Comparison of ENCODE assay signal across 14 mouse cellular contexts in the genomic region with DNA sequence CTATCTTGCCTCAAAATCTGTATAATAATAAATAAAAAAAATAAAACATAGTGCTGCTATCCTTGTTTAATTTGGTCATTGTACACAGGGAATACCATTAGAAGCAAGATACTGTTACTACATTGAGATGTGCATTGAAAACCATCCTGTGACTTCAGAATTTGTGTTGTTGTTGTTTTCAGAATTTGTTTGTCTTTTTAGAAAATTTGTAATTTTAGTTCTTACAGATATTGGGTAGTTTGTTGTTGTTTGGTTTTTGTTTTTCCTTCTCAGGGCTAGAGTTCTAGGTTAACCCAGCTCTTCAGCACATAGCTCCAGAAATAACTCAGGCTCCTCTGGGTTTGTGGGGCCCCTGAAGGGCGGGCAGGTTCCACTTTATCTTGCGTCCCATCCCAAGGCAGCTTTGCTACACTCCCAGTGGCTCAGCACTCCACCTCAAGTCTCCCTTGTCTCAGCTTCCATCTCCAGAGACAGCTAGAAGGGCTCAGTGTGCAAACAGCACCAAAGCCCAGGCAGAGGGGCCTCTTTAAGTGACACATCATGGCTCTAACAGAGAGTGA. TPM values are rescaled to one million over a fixed set of nuclear protein-coding genes. Genes with fewer than 3 reads are reported as not detected.
A peak's percentile ranks its signal among the peaks of the same experiment; 100 is the strongest.
DNase-seq lines count a peak whose midpoint lies in the region; ATAC-seq and TF ChIP-seq lines count a peak whose summit lies in the region.
"Had no signal": no experiment of that assay in that cellular context is flagged by ENCODE, and none has a peak within 500 bp of the region (broad histone marks: within the 10 kb centered on the region; RNA-seq: fewer than 3 reads in every experiment).

No protein-coding gene starts in this region.

- H3K36me3 ChIP-seq in heart, embryonic 10.5 days, result 0 out of 2 replicates have a peak, but pooled peaks cover 3% of the 10 kb centered on the region
- peaks cover 4% of the 10 kb centered on the region; the same call in 1 of the 2 replicates for H3K36me3 ChIP-seq in stomach, embryonic 14.5 days (ENCODE audit: control insufficient read depth, insufficient read depth, low read length)
- peaks cover 7% of the 10 kb centered on the region; the same call in 1 of the 2 replicates for H3K36me3 ChIP-seq in stomach, postnatal 0 days (ENCODE audit: control insufficient read depth, insufficient read depth, low read length)
- H3K36me3 ChIP-seq in limb, embryonic 10.5 days, result peaks cover 13% of the 10 kb centered on the region

- peak overlapping the region; percentile 78 for H3K27ac ChIP-seq in heart, embryonic 10.5 days
- no peak overlapping the region for H3K27ac ChIP-seq in stomach, embryonic 14.5 days (ENCODE audit: low read length)
- H3K27ac ChIP-seq in stomach, postnatal 0 days (replicated peaks), result no peak overlapping the region
- H3K27ac ChIP-seq in limb, embryonic 10.5 days, result peak overlapping the region; percentile 77
- H3K27ac ChIP-seq: hindbrain, embryonic 14.5 days had no signal

- DNase-seq in heart, embryonic 10.5 days (ENCODE audit: low spot score), result peak; percentile 80
- no peak for DNase-seq in heart, adult 18-20 months
- no peak for DNase-seq in stomach, postnatal 0 days (ENCODE audit: low spot score)
- no peak for DNase-seq in limb, embryonic 10.5 days (ENCODE audit: low spot score)
- peak; percentile 73 to 79 for DNase-seq in spleen, postnatal 4 days (ENCODE audit: low spot score in 2 of 2)
- DNase-seq in retina, postnatal 1 day, result no peak
- DNase-seq in left cerebral cortex, adult 9 months (ENCODE audit: low spot score in 2 of 2), result no peak
- DNase-seq: adrenal gland, adult 2 months; cerebellum, adult 11-12 months; kidney, postnatal 25 days had no signal

- H3K4me2 ChIP-seq in stomach, embryonic 14.5 days (replicated peaks; ENCODE audit: low read depth, low read length), result no peak overlapping the region
- H3K4me2 ChIP-seq in stomach, postnatal 0 days (replicated peaks; ENCODE audit: low read depth), result no peak overlapping the region
- H3K4me2 ChIP-seq: hindbrain, embryonic 14.5 days had no signal

- WGBS in heart, embryonic 10.5 days, result 20% methylated on average over 2 of the region's 2 CpGs
- 46% methylated on average over 2 of the region's 2 CpGs for whole genome bisulfite sequencing in stomach, embryonic 14.5 days
- WGBS in stomach, postnatal 0 days, result 44% methylated on average over 2 of the region's 2 CpGs
- 15% methylated on average over 2 of the region's 2 CpGs for WGBS in limb, embryonic 10.5 days

- no peaks in the 10 kb centered on the region for H3K9me3 ChIP-seq in heart, embryonic 10.5 days
- H3K9me3 ChIP-seq in stomach, embryonic 14.5 days (ENCODE audit: control insufficient read depth, low read depth, low read length), result no peaks in the 10 kb centered on the region
- H3K9me3 ChIP-seq in stomach, postnatal 0 days (ENCODE audit: control insufficient read depth, low read length), result no peaks in the 10 kb centered on the region
- no peaks in the 10 kb centered on the region for H3K9me3 ChIP-seq in limb, embryonic 10.5 days (replicated peaks)

- peak; percentile 39; the same call in 1 of the 2 replicates for ATAC-seq in stomach, embryonic 14.5 days (ENCODE audit: insufficient number of reproducible peaks, insufficient read depth, low FRiP score, low read depth)
- ATAC-seq in stomach, postnatal 0 days (ENCODE audit: low FRiP score, low TSS enrichment), result no peak

- no peaks in the 10 kb centered on the region for H3K27me3 ChIP-seq in heart, embryonic 10.5 days (ENCODE audit: insufficient read depth, poor library complexity, severe bottlenecking)
- no peaks in the 10 kb centered on the region for H3K27me3 ChIP-seq in stomach, embryonic 14.5 days (ENCODE audit: control insufficient read depth, insufficient read depth, low read length)
- H3K27me3 ChIP-seq in stomach, postnatal 0 days (ENCODE audit: control insufficient read depth, insufficient read depth, low read length), result no peaks in the 10 kb centered on the region
- no peaks in the 10 kb centered on the region for H3K27me3 ChIP-seq in limb, embryonic 10.5 days (ENCODE audit: low read depth, poor library complexity, severe bottlenecking)

- no peak overlapping the region for H3K4me3 ChIP-seq in heart, embryonic 10.5 days
- no peak overlapping the region for H3K4me3 ChIP-seq in stomach, embryonic 14.5 days (ENCODE audit: low read depth, low read length)
- H3K4me3 ChIP-seq in stomach, postnatal 0 days (ENCODE audit: low read depth, low read length), result no peak overlapping the region
- peak overlapping the region; percentile 3; the same call in 1 of the 2 replicates for H3K4me3 ChIP-seq in limb, embryonic 10.5 days

- H3K9ac ChIP-seq in stomach, embryonic 14.5 days (replicated peaks; ENCODE audit: low read depth, low read length), result no peak overlapping the region
- no peak overlapping the region for H3K9ac ChIP-seq in stomach, postnatal 0 days (ENCODE audit: low read length)
- H3K9ac ChIP-seq: hindbrain, embryonic 14.5 days had no signal

- no peak for TF ChIP-seq EP300 in stomach, postnatal 0 days (optimal IDR thresholded peaks at IDR 0.05)

- TF ChIP-seq CTCF in stomach, postnatal 0 days (IDR thresholded peaks at IDR 0.05; ENCODE audit: low read depth), result no peak

- H3K4me1 ChIP-seq in heart, embryonic 10.5 days, result peaks cover 69% of the 10 kb centered on the region
- H3K4me1 ChIP-seq in stomach, embryonic 14.5 days (ENCODE audit: control insufficient read depth, insufficient read depth, low read length), result peaks cover 48% of the 10 kb centered on the region
- peaks cover 11% of the 10 kb centered on the region for H3K4me1 ChIP-seq in stomach, postnatal 0 days (replicated peaks; ENCODE audit: control insufficient read depth, insufficient read depth)
- peaks cover 63% of the 10 kb centered on the region for H3K4me1 ChIP-seq in limb, embryonic 10.5 days

RNA-seq across cellular contexts. Expression of gene Eef2k, which starts 18.9 kb away (rescaled TPM):
- 16.3 and 17.3 TPM in 2 replicates for polyA plus RNA-seq in heart, embryonic 10.5 days (2016; fragmentation: Nextera tagmentation; extraction: Ambion mirVana)
- 10 to 100 TPM; 23.0 to 23.5 TPM for total RNA-seq in heart, adult 18-20 months (2021)
- 21.1 and 23.0 TPM in 2 replicates for polyA plus RNA-seq in stomach, embryonic 14.5 days (2014; fragmentation: Nextera tagmentation; extraction: Ambion mirVana)
- 39.9 and 42.0 TPM in 2 replicates for polyA plus RNA-seq in stomach, postnatal 0 days (2015; fragmentation: Nextera tagmentation; extraction: Ambion mirVana)
- polyA plus RNA-seq in limb, embryonic 10.5 days (2016; fragmentation: Nextera tagmentation; extraction: Ambion mirVana), result 21.3 and 23.5 TPM in 2 replicates

RNA-seq across cellular contexts. Expression of gene Gm5737, which starts 49.4 kb away (rescaled TPM):
- polyA plus RNA-seq in heart, embryonic 10.5 days (2016; fragmentation: Nextera tagmentation; extraction: Ambion mirVana), result not detected in 2 replicates
- total RNA-seq in heart, adult 18-20 months (2021), result under 1 TPM; 0.20 to 0.31 TPM
- not detected in 2 replicates for polyA plus RNA-seq in stomach, embryonic 14.5 days (2014; fragmentation: Nextera tagmentation; extraction: Ambion mirVana)
- not detected in 2 replicates for polyA plus RNA-seq in stomach, postnatal 0 days (2015; fragmentation: Nextera tagmentation; extraction: Ambion mirVana)
- not detected in 2 replicates for polyA plus RNA-seq in limb, embryonic 10.5 days (2016; fragmentation: Nextera tagmentation; extraction: Ambion mirVana)
- total RNA-seq: adrenal gland, adult 2 months had no signal
- polyA plus RNA-seq: adrenal gland, adult 2 months; hindbrain, embryonic 14.5 days; limb, embryonic 11.5 days; neural tube, embryonic 11.5 days had no signal

RNA-seq across cellular contexts. Expression of gene Polr3e, which starts 56.0 kb away (rescaled TPM):
- polyA plus RNA-seq in heart, embryonic 10.5 days (2016; fragmentation: Nextera tagmentation; extraction: Ambion mirVana), result 32.3 and 36.9 TPM in 2 replicates
- 1 to 10 TPM; 8.8 to 9.2 TPM for total RNA-seq in heart, adult 18-20 months (2021)
- 26.3 and 28.0 TPM in 2 replicates for polyA plus RNA-seq in stomach, embryonic 14.5 days (2014; fragmentation: Nextera tagmentation; extraction: Ambion mirVana)
- polyA plus RNA-seq in stomach, postnatal 0 days (2015; fragmentation: Nextera tagmentation; extraction: Ambion mirVana), result 16.1 and 17.7 TPM in 2 replicates
- polyA plus RNA-seq in limb, embryonic 10.5 days (2016; fragmentation: Nextera tagmentation; extraction: Ambion mirVana), result 46.1 and 50.7 TPM in 2 replicates

Comparison
In these comparisons a context has a peak if more than half of its experiments do, and no peak if none do; other contexts are left out.
1. DNase-seq: peak in heart, embryonic 10.5 days (single experiment) and spleen, postnatal 4 days (2 of 2); none in heart, adult 18-20 months (0 of 2), stomach, postnatal 0 days (single experiment), limb, embryonic 10.5 days (single experiment), retina, postnatal 1 day (single experiment) and left cerebral cortex, adult 9 months (0 of 2).
2. H3K27ac ChIP-seq: peak in heart, embryonic 10.5 days (single experiment) and limb, embryonic 10.5 days (single experiment); none in stomach, embryonic 14.5 days (single experiment) and stomach, postnatal 0 days (single experiment).